Mouse (Mus musculus): ENCODE measurements at regions not wholly inside any gene's neighbourhood (a gene's known extent, or its start where the extent isn't known, plus 50 kb on each side); places are given as distances from the start of the nearest gene placed in this dataset.
A peak's percentile ranks its signal among the peaks of the same experiment; 100 is the strongest.

GRCm38 (mm10) chr3:50904716-50905116 lies 319.5 kb upstream of the Noct start:
- WGBS = 26% methylated on average over 7 of the region's 7 CpGs
- Histone ChIP-seq H3K27ac (ENCODE audit: low read length) (peak overlapping the region; percentile 64), H3K27me3 (ENCODE audit: insufficient read depth, low read length) (no peaks in the 10 kb centered on the region), H3K4me2 (replicated peaks; ENCODE audit: low read depth, low read length) (peak overlapping the region; percentile 69), H3K9ac (replicated peaks; ENCODE audit: low read length) (no peak overlapping the region), H3K4me3 (ENCODE audit: low read length) (no peak overlapping the region), H3K9me3 (ENCODE audit: low read length) (no peaks in the 10 kb centered on the region), H3K36me3 (ENCODE audit: insufficient read depth, low read length) (no peaks in the 10 kb centered on the region), H3K4me1 (ENCODE audit: insufficient read depth, low read length) (peaks cover 18% of the 10 kb centered on the region)
- peak; percentile 88 for ATAC-seq (ENCODE audit: low FRiP score, low TSS enrichment)

GRCm38 (mm10) chr3:50905274-50905992 lies 318.8 kb upstream of the Noct start:
- ATAC-seq (ENCODE audit: low FRiP score, low TSS enrichment) = peak; percentile 84
- H3K27me3 ChIP-seq (ENCODE audit: insufficient read depth, low read length) = no peaks in the 10 kb centered on the region
- no peak overlapping the region; the same call in 1 of the 2 replicates for H3K9ac ChIP-seq (replicated peaks; ENCODE audit: low read length)
- no peaks in the 10 kb centered on the region for H3K36me3 ChIP-seq (ENCODE audit: insufficient read depth, low read length)
- peak overlapping the region; percentile 69 for H3K4me2 ChIP-seq (replicated peaks; ENCODE audit: low read depth, low read length)
- no peaks in the 10 kb centered on the region for H3K9me3 ChIP-seq (ENCODE audit: low read length)
- H3K4me3 ChIP-seq (ENCODE audit: low read length) = peak overlapping the region; percentile 47
- WGBS = 14% methylated on average over 16 of the region's 16 CpGs
- H3K4me1 ChIP-seq (ENCODE audit: insufficient read depth, low read length) = peaks cover 18% of the 10 kb centered on the region
- peak overlapping the region; percentile 64 for H3K27ac ChIP-seq (ENCODE audit: low read length)

GRCm38 (mm10) chr3:50905993-50906831 lies 318.0 kb upstream of the Noct start:
- no peak overlapping the region for H3K27ac ChIP-seq (ENCODE audit: low read length)
- WGBS = 10% methylated on average over 32 of the region's 32 CpGs

GRCm38 (mm10) chr3:50912980-50913518 lies 311.2 kb upstream of the Noct start:
- no peaks in the 10 kb centered on the region for H3K27me3 ChIP-seq (ENCODE audit: insufficient read depth, low read length)
- no peak overlapping the region for H3K4me2 ChIP-seq (replicated peaks; ENCODE audit: low read depth, low read length)
- no peak for ATAC-seq (ENCODE audit: low FRiP score, low TSS enrichment)
- H3K27ac ChIP-seq (ENCODE audit: low read length) = no peak overlapping the region
- no peaks in the 10 kb centered on the region for H3K9me3 ChIP-seq (ENCODE audit: low read length)
- H3K4me1 ChIP-seq (ENCODE audit: insufficient read depth, low read length) = peaks cover 16% of the 10 kb centered on the region
- no peak overlapping the region for H3K4me3 ChIP-seq (ENCODE audit: low read length)
- no peaks in the 10 kb centered on the region for H3K36me3 ChIP-seq (ENCODE audit: insufficient read depth, low read length)
- no peak overlapping the region for H3K9ac ChIP-seq (replicated peaks; ENCODE audit: low read length)
- WGBS = 80% methylated on average over 5 of the region's 5 CpGs

More at GRCm38 (mm10) chr3:50905993-50906831, 318.0 kb upstream of the Noct start:
- Histone ChIP-seq H3K9ac (replicated peaks; ENCODE audit: low read length) (peak overlapping the region; percentile 61), H3K9me3 (ENCODE audit: low read length) (no peaks in the 10 kb centered on the region), H3K4me1 (ENCODE audit: insufficient read depth, low read length) (peaks cover 18% of the 10 kb centered on the region), H3K27me3 (ENCODE audit: insufficient read depth, low read length) (no peaks in the 10 kb centered on the region), H3K4me3 (ENCODE audit: low read length) (peak overlapping the region; percentile 47), H3K4me2 (replicated peaks; ENCODE audit: low read depth, low read length) (peak overlapping the region; percentile 69), H3K36me3 (ENCODE audit: insufficient read depth, low read length) (no peaks in the 10 kb centered on the region)
- ATAC-seq (ENCODE audit: low FRiP score, low TSS enrichment) = peak; percentile 73; the same call in 1 of the 2 replicates

GRCm38 (mm10) chr3:50914866-50915365 lies 309.3 kb upstream of the Noct start:
- Histone ChIP-seq H3K27ac (ENCODE audit: low read length) (no peak overlapping the region), H3K4me2 (replicated peaks; ENCODE audit: low read depth, low read length) (no peak overlapping the region), H3K9me3 (ENCODE audit: low read length) (no peaks in the 10 kb centered on the region), H3K27me3 (ENCODE audit: insufficient read depth, low read length) (no peaks in the 10 kb centered on the region), H3K36me3 (ENCODE audit: insufficient read depth, low read length) (no peaks in the 10 kb centered on the region), H3K4me1 (ENCODE audit: insufficient read depth, low read length) (peaks cover 16% of the 10 kb centered on the region), H3K9ac (replicated peaks; ENCODE audit: low read length) (no peak overlapping the region), H3K4me3 (ENCODE audit: low read length) (no peak overlapping the region)
- ATAC-seq (ENCODE audit: low FRiP score, low TSS enrichment) = no peak
- WGBS = 65% methylated on average over 14 of the region's 14 CpGs

GRCm38 (mm10) chr3:50916305-50916854 lies 307.9 kb upstream of the Noct start:
- H3K9ac ChIP-seq (replicated peaks; ENCODE audit: low read length) = no peak overlapping the region
- no peaks in the 10 kb centered on the region for H3K36me3 ChIP-seq (ENCODE audit: insufficient read depth, low read length)
- no peaks in the 10 kb centered on the region for H3K27me3 ChIP-seq (ENCODE audit: insufficient read depth, low read length)
- 0 out of 2 replicates have a peak overlapping the region, but pooled peaks have one; percentile 25 for H3K27ac ChIP-seq (ENCODE audit: low read length)
- no peak overlapping the region for H3K4me2 ChIP-seq (replicated peaks; ENCODE audit: low read depth, low read length)
- no peaks in the 10 kb centered on the region for H3K9me3 ChIP-seq (ENCODE audit: low read length)
- H3K4me1 ChIP-seq (ENCODE audit: insufficient read depth, low read length) = peaks cover 16% of the 10 kb centered on the region
- 38% methylated on average over 5 of the region's 5 CpGs for WGBS
- no peak overlapping the region for H3K4me3 ChIP-seq (ENCODE audit: low read length)
- ATAC-seq (ENCODE audit: low FRiP score, low TSS enrichment) = peak; percentile 60; the same call in 1 of the 2 replicates

- Histone ChIP-seq H3K4me3 (ENCODE audit: low read length) (no peak overlapping the region), H3K9me3 (ENCODE audit: low read length) (no peaks in the 10 kb centered on the region), H3K4me2 (replicated peaks; ENCODE audit: low read depth, low read length) (no peak overlapping the region), H3K9ac (replicated peaks; ENCODE audit: low read length) (no peak overlapping the region), H3K27me3 (ENCODE audit: insufficient read depth, low read length) (no peaks in the 10 kb centered on the region), H3K27ac (ENCODE audit: low read length) (no peak overlapping the region), H3K36me3 (ENCODE audit: insufficient read depth, low read length) (no peaks in the 10 kb centered on the region), H3K4me1 (ENCODE audit: insufficient read depth, low read length) (no peaks in the 10 kb centered on the region)
- ATAC-seq (ENCODE audit: low FRiP score, low TSS enrichment) = no peak
- WGBS = 93% methylated on average over 10 of the region's 10 CpGs
Measured at GRCm38 (mm10) chr3:50922347-50922746, 301.9 kb upstream of the Noct start.

- 79% methylated on average over 5 of the region's 5 CpGs for WGBS
- H3K4me3 ChIP-seq (ENCODE audit: low read length) = no peak overlapping the region
- H3K27me3 ChIP-seq (ENCODE audit: insufficient read depth, low read length) = no peaks in the 10 kb centered on the region
- no peaks in the 10 kb centered on the region for H3K9me3 ChIP-seq (ENCODE audit: low read length)
- ATAC-seq (ENCODE audit: low FRiP score, low TSS enrichment) = no peak
- H3K9ac ChIP-seq (replicated peaks; ENCODE audit: low read length) = no peak overlapping the region
- no peaks in the 10 kb centered on the region for H3K4me1 ChIP-seq (ENCODE audit: insufficient read depth, low read length)
- H3K4me2 ChIP-seq (replicated peaks; ENCODE audit: low read depth, low read length) = no peak overlapping the region
- no peaks in the 10 kb centered on the region for H3K36me3 ChIP-seq (ENCODE audit: insufficient read depth, low read length)
- no peak overlapping the region for H3K27ac ChIP-seq (ENCODE audit: low read length)
Measured at GRCm38 (mm10) chr3:50922832-50923231, 301.4 kb upstream of the Noct start.

GRCm38 (mm10) chr3:50923327-50923726 lies 300.9 kb upstream of the Noct start:
- Histone ChIP-seq H3K4me1 (ENCODE audit: insufficient read depth, low read length) (no peaks in the 10 kb centered on the region), H3K9me3 (ENCODE audit: low read length) (no peaks in the 10 kb centered on the region), H3K4me3 (ENCODE audit: low read length) (no peak overlapping the region), H3K27me3 (ENCODE audit: insufficient read depth, low read length) (no peaks in the 10 kb centered on the region), H3K4me2 (replicated peaks; ENCODE audit: low read depth, low read length) (no peak overlapping the region), H3K36me3 (ENCODE audit: insufficient read depth, low read length) (no peaks in the 10 kb centered on the region), H3K9ac (replicated peaks; ENCODE audit: low read length) (no peak overlapping the region), H3K27ac (ENCODE audit: low read length) (no peak overlapping the region)
- 92% methylated on average over 7 of the region's 7 CpGs for WGBS
- no peak for ATAC-seq (ENCODE audit: low FRiP score, low TSS enrichment)

Measured in kidney, embryonic 16.5 days (tissue).